Mouse (Mus musculus) neural tube, embryonic 13.5 days (tissue): Measurements from ENCODE around the gene Hist1h2bl. TPM values are rescaled to one million over a fixed set of nuclear protein-coding genes. Genes with fewer than 3 reads are reported as not detected.

Source experiments
- ATAC-seq: fragments of 200-750 bp; cut with Nextera tagmentation; 2 replicates; pipeline ENCODE4 v1.8.0; 2017; ENCODE audit warnings: low read depth, mild to moderate bottlenecking, moderate TSS enrichment, moderate library complexity
- H3K27ac ChIP-seq: fragments of 300-500 bp; sonication (generic); replicated peaks from 2 replicates; pipeline ENCODE4 v1.5.1; 2015; ENCODE audit warnings: moderate library complexity, mild to moderate bottlenecking, inconsistent platforms
- H3K27me3 ChIP-seq: fragments of 300-500 bp; sonication (generic); 2 replicates; pipeline ENCODE4 v1.6.1; 2015; ENCODE audit warnings: mild to moderate bottlenecking, inconsistent platforms
- H3K36me3 ChIP-seq: fragments of 300-500 bp; sonication (generic); 2 replicates; pipeline ENCODE4 v1.6.1; 2015; ENCODE audit warnings: mild to moderate bottlenecking, inconsistent platforms
- H3K4me1 ChIP-seq: fragments of 300-500 bp; sonication (generic); replicated peaks from 2 replicates; pipeline ENCODE4 v1.6.1; 2015; ENCODE audit warnings: inconsistent platforms
- H3K4me2 ChIP-seq: fragments of 300-500 bp; sonication (generic); 2 replicates; pipeline ENCODE4 v1.6.1; 2015; ENCODE audit warnings: inconsistent platforms, mild to moderate bottlenecking, moderate library complexity
- H3K4me3 ChIP-seq: fragments of 300-500 bp; sonication (generic); 2 replicates; pipeline ENCODE4 v1.5.1; 2015; ENCODE audit warnings: mild to moderate bottlenecking, inconsistent platforms
- H3K9ac ChIP-seq: fragments of 300-500 bp; sonication (generic); 2 replicates; pipeline ENCODE4 v1.6.1; 2015; ENCODE audit warnings: moderate library complexity, mild to moderate bottlenecking, inconsistent platforms
- H3K9me3 ChIP-seq: fragments of 300-500 bp; sonication (generic); 2 replicates; pipeline ENCODE4 v1.6.1; 2016; ENCODE audit warnings: inconsistent platforms
- whole genome bisulfite sequencing: fragments of 180-500 bp; shearing (Covaris S2); methylation state at CpG from one replicate; pipeline ENCODE4 v1.1.7; 2015; 5-methylcytosine and 5-hydroxymethylcytosine counted together
- microRNA-seq: library from miRNA; unstranded; fragments of <30 nt; microRNA quantifications from one replicate; pipeline ENCODE4, GENCODE M21; 2016
- polyA plus RNA-seq: library from polyadenylated mRNA; unstranded; fragments of >200 nt; fragmentation: Nextera tagmentation; extraction: Ambion mirVana; gene quantifications from 2 replicates; pipeline ENCODE4 v1.2.1, GENCODE M21; 2015

Hist1h2bl gene
- polyA plus RNA-seq, 1 experiment from 2014 or later, result 1.5 TPM

DNA sequence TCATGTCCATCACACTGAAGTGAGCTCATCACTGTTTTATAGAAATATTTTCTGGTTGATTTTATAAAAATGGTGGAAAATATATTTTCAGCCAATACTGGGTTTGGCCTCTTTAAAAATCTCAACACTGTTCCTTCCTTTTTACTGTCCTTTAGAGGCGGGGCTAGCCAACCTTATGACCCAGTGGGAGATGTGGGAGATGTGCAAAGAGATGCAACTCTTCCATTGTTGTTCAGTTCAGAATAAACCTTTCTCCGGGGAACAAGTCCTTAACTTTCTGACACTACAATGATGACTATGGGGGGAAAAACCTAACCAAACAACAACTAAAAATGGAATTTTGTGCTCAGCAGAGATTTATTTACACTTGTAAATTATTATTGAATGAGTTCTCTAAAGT is 38.6 kb downstream of the Hist1h2bl start, which contains the start of gene Olfr1360:
Olfr1360 (minus strand) TSS at position 101 of the 400 bp plus-strand sequence.
- Histone ChIP-seq H3K27ac (no peak within 1 kb of the TSS), H3K4me1 (no peaks in the 10 kb centered on the region), H3K36me3 (no peaks in the 10 kb centered on the region), H3K4me3 (no peak within 1 kb of the TSS), H3K9me3 (no peaks in the 10 kb centered on the region), H3K9ac (no peak within 1 kb of the TSS), H3K4me2 (no peak within 1 kb of the TSS), H3K27me3 (no peaks in the 10 kb centered on the region)
- WGBS, result 80% methylated on average over 2 of the region's 2 CpGs
- ATAC-seq, result no peak

Small RNAs within 50 kb of the gene (microRNA-seq; reads per million reads assigned to microRNA genes)
- gene Gm44357 (not detected), gene Gm44367 (not detected), gene Gm44454 (not detected)

Other genes with a start within 250 kb of the Hist1h2bl start
- 3.2 and 3.9 TPM in 2 replicates for gene Nkapl, start 247.6 kb downstream of the Hist1h2bl start, polyA plus RNA-seq
- gene Zkscan4, start 237.2 kb downstream of the Hist1h2bl start, polyA plus RNA-seq, result 8.9 and 9.0 TPM in 2 replicates
- gene Gm10065, start 236.7 kb downstream of the Hist1h2bl start, polyA plus RNA-seq, result not detected in 2 replicates
- gene AK157302, start 220.9 kb downstream of the Hist1h2bl start, polyA plus RNA-seq, result 0.71 and 0.96 TPM in 2 replicates
- gene Gm11273, start 214.7 kb downstream of the Hist1h2bl start, polyA plus RNA-seq, result 9.0 and 17.5 TPM in 2 replicates
- 5.2 and 5.6 TPM in 2 replicates for gene Zkscan8, start 185.0 kb downstream of the Hist1h2bl start, polyA plus RNA-seq
- gene Olfr1366, start 173.3 kb downstream of the Hist1h2bl start, polyA plus RNA-seq, result 0.13 and 0.32 TPM in 2 replicates
- not detected in 2 replicates for gene Olfr1535, start 156.2 kb downstream of the Hist1h2bl start, polyA plus RNA-seq
- gene Olfr1364, start 134.4 kb downstream of the Hist1h2bl start, polyA plus RNA-seq, result not detected in 2 replicates
- not detected in 2 replicates for gene Olfr1362, start 102.1 kb downstream of the Hist1h2bl start, polyA plus RNA-seq
- gene Olfr11, start 73.6 kb downstream of the Hist1h2bl start, polyA plus RNA-seq, result 0.07 TPM in 1 of 2 replicates, not detected in the other
- gene Olfr1361, start 52.8 kb downstream of the Hist1h2bl start, polyA plus RNA-seq, result not detected in 2 replicates
- gene Olfr1360, start 38.7 kb downstream of the Hist1h2bl start, polyA plus RNA-seq, result not detected in 2 replicates
- gene Olfr1359, start 18.0 kb downstream of the Hist1h2bl start, polyA plus RNA-seq, result not detected in 2 replicates
- 5.9 TPM in 1 of 2 replicates, not detected in the other for gene Hist1h2ai, start 279 bp upstream of the Hist1h2bl start, polyA plus RNA-seq
- 2.7 and 3.3 TPM in 2 replicates for gene Hist1h3h, start 1.5 kb upstream of the Hist1h2bl start, polyA plus RNA-seq
- gene Hist1h2bm, start 5.9 kb upstream of the Hist1h2bl start, polyA plus RNA-seq, result 1.2 and 1.4 TPM in 2 replicates
- gene Hist1h4j, start 18.9 kb upstream of the Hist1h2bl start, polyA plus RNA-seq, result 1.0 and 1.7 TPM in 2 replicates
- gene Hist1h4k, start 34.4 kb upstream of the Hist1h2bl start, polyA plus RNA-seq, result 0.84 and 3.9 TPM in 2 replicates
- gene Hist1h2ak, start 37.7 kb upstream of the Hist1h2bl start, polyA plus RNA-seq, result 6.0 and 7.6 TPM in 2 replicates
- gene Hist1h2bn, start 38.0 kb upstream of the Hist1h2bl start, polyA plus RNA-seq, result 0.73 and 1.1 TPM in 2 replicates
- gene Hist1h1b, start 64.5 kb upstream of the Hist1h2bl start, polyA plus RNA-seq, result 3.2 and 5.8 TPM in 2 replicates
- 32.1 and 33.9 TPM in 2 replicates for gene Hist1h3i, start 67.2 kb upstream of the Hist1h2bl start, polyA plus RNA-seq
- gene Hist1h2an, start 71.1 kb upstream of the Hist1h2bl start, polyA plus RNA-seq, result not detected in 2 replicates
- gene Hist1h2bp, start 71.3 kb upstream of the Hist1h2bl start, polyA plus RNA-seq, result 0.52 and 1.4 TPM in 2 replicates
- gene Hist1h2bq, start 94.1 kb upstream of the Hist1h2bl start, polyA plus RNA-seq, result 4.3 and 4.4 TPM in 2 replicates
- not detected in 2 replicates for gene Hist1h2ao, start 94.3 kb upstream of the Hist1h2bl start, polyA plus RNA-seq
- not detected in 2 replicates for gene Hist1h4m, start 95.6 kb upstream of the Hist1h2bl start, polyA plus RNA-seq
- 7.0 and 7.5 TPM in 2 replicates for gene Hist1h4n, start 116.1 kb upstream of the Hist1h2bl start, polyA plus RNA-seq
- gene Hist1h2ap, start 117.4 kb upstream of the Hist1h2bl start, polyA plus RNA-seq, result 641 and 649 TPM in 2 replicates
- gene Hist1h2br, start 117.6 kb upstream of the Hist1h2bl start, polyA plus RNA-seq, result 3.9 and 5.2 TPM in 2 replicates
- 16.0 and 16.3 TPM in 2 replicates for gene Zfp184, start 229.0 kb upstream of the Hist1h2bl start, polyA plus RNA-seq